Mouse (Mus musculus): ENCODE results near the gene Irf2. TPM values are rescaled to one million over a fixed set of nuclear protein-coding genes. Genes with fewer than 3 reads are reported as not detected.

The Irf2 gene
- total and polyA plus RNA-seq, 3 experiments: 4.9 to 19.4 TPM; not detected in 1

DNA sequence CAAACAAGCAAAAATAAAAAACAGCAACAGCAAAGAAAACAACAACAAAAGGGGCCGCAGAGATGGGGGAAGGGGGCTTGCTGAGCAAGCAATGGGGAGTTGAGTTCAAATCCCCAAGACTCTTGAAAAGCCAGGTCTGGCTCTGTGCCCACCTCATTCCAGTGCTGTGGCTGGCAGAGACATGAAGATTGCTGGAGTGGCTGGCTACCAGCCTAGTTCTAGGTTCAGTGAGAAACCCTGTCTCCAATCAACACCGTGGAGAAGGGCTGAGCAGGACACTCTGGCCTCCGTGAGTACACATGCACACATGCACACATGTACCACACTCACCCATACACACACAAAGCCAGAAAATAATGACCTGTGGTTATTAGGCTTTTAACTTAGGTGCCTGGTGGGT lies 1.6 kb upstream of the Irf2 start:
- peak overlapping the region in 1 of 2 experiments; percentile 93; a peak in 3 of 4 replicates for H3K4me3 ChIP-seq (ENCODE audit: control insufficient read depth in 1 of 2, insufficient read depth in 1 of 2, low read depth in 2 of 2, low read length in 2 of 2)
- H3K27ac ChIP-seq (ENCODE audit: control insufficient read depth, low read depth, low read length): peak overlapping the region; percentile 36

GRCm38 (mm10) chr8:46738601-46739000 lies 931 bp upstream of the Irf2 start:
- Histone ChIP-seq H3K27me3 (ENCODE audit: control insufficient read depth in 1 of 2, insufficient read depth in 2 of 2, low read length in 2 of 2) (no peaks in the 10 kb centered on the region), H3K4me1 (ENCODE audit: control insufficient read depth in 1 of 2, insufficient read depth in 2 of 2, low read length in 2 of 2) (peaks cover 7 to 23% of the 10 kb centered on the region in 2 experiments), H3K4me3 (ENCODE audit: control insufficient read depth in 1 of 2, insufficient read depth in 1 of 2, low read depth in 2 of 2, low read length in 2 of 2) (peak overlapping the region; percentile 86 to 93), H3K27ac (ENCODE audit: control insufficient read depth, low read depth, low read length) (0 out of 2 replicates have a peak overlapping the region, but pooled peaks have one; percentile 9), H3K79me2 (ENCODE audit: control insufficient read depth, insufficient read depth, low read length, poor library complexity) (peaks cover 46% of the 10 kb centered on the region), H3K9me3 (replicated peaks; ENCODE audit: insufficient read depth, low read length) (no peaks in the 10 kb centered on the region), H3K9ac (ENCODE audit: control insufficient read depth, low read depth, low read length, poor library complexity, severe bottlenecking) (peak overlapping the region; percentile 86), H3K36me3 (ENCODE audit: control insufficient read depth in 1 of 2, insufficient read depth in 2 of 2, low read length in 2 of 2) (peaks cover 0 to 24% of the 10 kb centered on the region in 2 experiments; a peak in 2 of 4 replicates)
- no peak for TF ChIP-seq NRF1 (IDR thresholded peaks at IDR 0.05; ENCODE audit: insufficient read depth, low read depth, low read length, poor library complexity, severe bottlenecking)
- TF ChIP-seq KAT2A (conservative IDR thresholded peaks at IDR 0.05; ENCODE audit: low read depth, low read length): no peak
- TF ChIP-seq SMC3 (IDR thresholded peaks at IDR 0.05; ENCODE audit: low read depth, low read length): no peak
- no peak for TF ChIP-seq MYB (IDR thresholded peaks at IDR 0.05; ENCODE audit: low read depth, low read length)
- TF ChIP-seq JUND (IDR thresholded peaks at IDR 0.05; ENCODE audit: low read depth, low read length): no peak
- TF ChIP-seq ZNF384 (IDR thresholded peaks at IDR 0.05; ENCODE audit: low read depth, low read length): no peak
- TF ChIP-seq SIN3A (IDR thresholded peaks at IDR 0.05; ENCODE audit: low read length): no peak
- no peak for TF ChIP-seq TBP (IDR thresholded peaks at IDR 0.05; ENCODE audit: low read depth, low read length)
- no peak; a peak in 1 of 4 replicates for TF ChIP-seq EP300 (IDR thresholded peaks at IDR 0.05; ENCODE audit: low read depth in 1 of 2, low read length in 2 of 2)
- TF ChIP-seq TCF12 (IDR thresholded peaks at IDR 0.05; ENCODE audit: low read depth, low read length): no peak
- no peak for TF ChIP-seq UBTF (IDR thresholded peaks at IDR 0.05; ENCODE audit: borderline replicate concordance, insufficient read depth, low read depth, low read length)
- no peak for TF ChIP-seq RAD21 (IDR thresholded peaks at IDR 0.05; ENCODE audit: low read depth, low read length)
- TF ChIP-seq GATA1 (IDR thresholded peaks at IDR 0.05; ENCODE audit: low read depth, low read length): no peak
- peak; percentile 65 for DNase-seq (ENCODE audit: low read depth, low spot score)

More for the DNA sequence above, 1.6 kb upstream of the Irf2 start:
- peaks cover 41% of the 10 kb centered on the region for H3K79me2 ChIP-seq (ENCODE audit: control insufficient read depth, insufficient read depth, low read length, poor library complexity)
- peaks cover 7 to 23% of the 10 kb centered on the region in 2 experiments for H3K4me1 ChIP-seq (ENCODE audit: control insufficient read depth in 1 of 2, insufficient read depth in 2 of 2, low read length in 2 of 2)
- no peaks in the 10 kb centered on the region for H3K9me3 ChIP-seq (replicated peaks; ENCODE audit: insufficient read depth, low read length)
- H3K36me3 ChIP-seq (ENCODE audit: control insufficient read depth in 1 of 2, insufficient read depth in 2 of 2, low read length in 2 of 2): peaks cover 0 to 21% of the 10 kb centered on the region in 2 experiments; a peak in 2 of 4 replicates
- DNase-seq (ENCODE audit: low read depth, low spot score): peak; percentile 57
- H3K9ac ChIP-seq (ENCODE audit: control insufficient read depth, low read depth, low read length, poor library complexity, severe bottlenecking): 0 out of 2 replicates have a peak overlapping the region, but pooled peaks have one; percentile 4
- H3K27me3 ChIP-seq (ENCODE audit: control insufficient read depth in 1 of 2, insufficient read depth in 2 of 2, low read length in 2 of 2): no peaks in the 10 kb centered on the region
- no peak for TF ChIP-seq ELF1 (IDR thresholded peaks at IDR 0.05; ENCODE audit: low read depth, low read length)
- TF ChIP-seq GABPA (IDR thresholded peaks at IDR 0.05; ENCODE audit: low read depth, low read length): no peak
- TF ChIP-seq MEF2A (IDR thresholded peaks at IDR 0.05; ENCODE audit: extremely low read depth, insufficient replicate concordance, low read depth, low read length, poor library complexity, severe bottlenecking): no peak
- TF ChIP-seq CHD2 (IDR thresholded peaks at IDR 0.05; ENCODE audit: low read length): no peak
- TF ChIP-seq UBTF (IDR thresholded peaks at IDR 0.05; ENCODE audit: borderline replicate concordance, insufficient read depth, low read depth, low read length): no peak
- no peak for TF ChIP-seq CTCF (IDR thresholded peaks at IDR 0.05 in 2 of 3, conservative IDR thresholded peaks at IDR 0.05 in 1 of 3; ENCODE audit: control insufficient read depth in 1 of 3, insufficient read depth in 1 of 3, low read depth in 2 of 3, low read length in 3 of 3, poor library complexity in 1 of 3, severe bottlenecking in 1 of 3)
- 0 out of 2 replicates have a peak, but pooled peaks have one; percentile 2 for TF ChIP-seq HCFC1 (IDR thresholded peaks at IDR 0.05; ENCODE audit: low read depth, low read length)
- 0 out of 2 replicates have a peak, but pooled peaks have one; percentile 4 for TF ChIP-seq NELFE (IDR thresholded peaks at IDR 0.05; ENCODE audit: low read depth, low read length)
- no peak for TF ChIP-seq POLR2AphosphoS5 (IDR thresholded peaks at IDR 0.05; ENCODE audit: borderline replicate concordance, low read depth, low read length)
- no peak for TF ChIP-seq TBP (IDR thresholded peaks at IDR 0.05; ENCODE audit: low read depth, low read length)
- TF ChIP-seq KAT2A (conservative IDR thresholded peaks at IDR 0.05; ENCODE audit: low read depth, low read length): no peak; the same call in 1 of the 2 replicates
- TF ChIP-seq ZMIZ1 (IDR thresholded peaks at IDR 0.05; ENCODE audit: low read depth, low read length): no peak
- no peak for TF ChIP-seq POLR2A (IDR thresholded peaks at IDR 0.05; ENCODE audit: control insufficient read depth in 1 of 2, insufficient read depth in 1 of 2, low read depth in 1 of 2, low read length in 2 of 2, poor library complexity in 1 of 2)
- no peak for TF ChIP-seq NRF1 (IDR thresholded peaks at IDR 0.05; ENCODE audit: insufficient read depth, low read depth, low read length, poor library complexity, severe bottlenecking)
- no peak for TF ChIP-seq ZNF384 (IDR thresholded peaks at IDR 0.05; ENCODE audit: low read depth, low read length)
- no peak for TF ChIP-seq MYC (IDR thresholded peaks at IDR 0.05; ENCODE audit: low read depth, low read length)
- no peak for TF ChIP-seq RCOR1 (IDR thresholded peaks at IDR 0.05; ENCODE audit: low read depth, low read length)
- no peak for TF ChIP-seq TAL1 (IDR thresholded peaks at IDR 0.05; ENCODE audit: low read length)
- no peak for TF ChIP-seq MAFK (IDR thresholded peaks at IDR 0.05; ENCODE audit: borderline replicate concordance, low read depth, low read length)
- peak; percentile 33; the same call in 1 of the 2 replicates for TF ChIP-seq MAX (IDR thresholded peaks at IDR 0.05; ENCODE audit: low read length)
- TF ChIP-seq MYB (IDR thresholded peaks at IDR 0.05; ENCODE audit: low read depth, low read length): no peak
- TF ChIP-seq POLR2AphosphoS2 (IDR thresholded peaks at IDR 0.05; ENCODE audit: low read length): no peak
- TF ChIP-seq TCF12 (IDR thresholded peaks at IDR 0.05; ENCODE audit: low read depth, low read length): no peak
- TF ChIP-seq SIN3A (IDR thresholded peaks at IDR 0.05; ENCODE audit: low read length): 0 out of 2 replicates have a peak, but pooled peaks have one; percentile 1
- no peak for TF ChIP-seq SMC3 (IDR thresholded peaks at IDR 0.05; ENCODE audit: low read depth, low read length)
- TF ChIP-seq GATA1 (IDR thresholded peaks at IDR 0.05; ENCODE audit: low read depth, low read length): no peak
- TF ChIP-seq JUND (IDR thresholded peaks at IDR 0.05; ENCODE audit: low read depth, low read length): no peak
- TF ChIP-seq ZC3H11A (IDR thresholded peaks at IDR 0.05; ENCODE audit: low read depth, low read length): no peak
- no peak for TF ChIP-seq CHD1 (IDR thresholded peaks at IDR 0.05; ENCODE audit: low read depth, low read length)
- no peak for TF ChIP-seq ZKSCAN1 (IDR thresholded peaks at IDR 0.05; ENCODE audit: low read depth, low read length)
